Mouse (Mus musculus): ENCODE data around the gene Ak3. TPM values are rescaled to one million over a fixed set of nuclear protein-coding genes. Genes with fewer than 3 reads are reported as not detected.
"Not testable (repeated sequence)": the region's sequence is repeated elsewhere in the genome, so short reads cannot be mapped to it uniquely, and the experiment has no call there.

Gene Ak3
- polyA plus RNA-seq, 1 experiment, result 62.0 TPM

GRCm38 (mm10) chr19:29009046-29009445 is 38.7 kb downstream of the Ak3 start:
- TF ChIP-seq POLR2A (IDR thresholded peaks at IDR 0.05; ENCODE audit: low read depth, low read length), result no peak
- TF ChIP-seq CTCF (IDR thresholded peaks at IDR 0.05; ENCODE audit: borderline replicate concordance, insufficient read depth, low read length), result no peak
- Histone ChIP-seq H3K4me3 (ENCODE audit: insufficient read depth, low read length) (no peak overlapping the region), H3K27ac (ENCODE audit: insufficient read depth, low read length) (no peak overlapping the region), H3K4me1 (ENCODE audit: control insufficient read depth, insufficient read depth, low read length) (no peaks in the 10 kb centered on the region)

GRCm38 (mm10) chr19:29008069-29008706 is 39.6 kb downstream of the Ak3 start:
- no peak for TF ChIP-seq CTCF (IDR thresholded peaks at IDR 0.05; ENCODE audit: borderline replicate concordance, insufficient read depth, low read length)
- no peak overlapping the region for H3K4me3 ChIP-seq (ENCODE audit: insufficient read depth, low read length)
- H3K4me1 ChIP-seq (ENCODE audit: control insufficient read depth, insufficient read depth, low read length), result no peaks in the 10 kb centered on the region
- no peak overlapping the region for H3K27ac ChIP-seq (ENCODE audit: insufficient read depth, low read length)

- not testable (repeated sequence) for H3K27ac ChIP-seq (ENCODE audit: insufficient read depth, low read length); H3K4me3 ChIP-seq (ENCODE audit: insufficient read depth, low read length); H3K4me1 ChIP-seq (ENCODE audit: control insufficient read depth, insufficient read depth, low read length)
Measured at GRCm38 (mm10) chr19:29000321-29000720, 47.4 kb downstream of the Ak3 start.

DNA sequence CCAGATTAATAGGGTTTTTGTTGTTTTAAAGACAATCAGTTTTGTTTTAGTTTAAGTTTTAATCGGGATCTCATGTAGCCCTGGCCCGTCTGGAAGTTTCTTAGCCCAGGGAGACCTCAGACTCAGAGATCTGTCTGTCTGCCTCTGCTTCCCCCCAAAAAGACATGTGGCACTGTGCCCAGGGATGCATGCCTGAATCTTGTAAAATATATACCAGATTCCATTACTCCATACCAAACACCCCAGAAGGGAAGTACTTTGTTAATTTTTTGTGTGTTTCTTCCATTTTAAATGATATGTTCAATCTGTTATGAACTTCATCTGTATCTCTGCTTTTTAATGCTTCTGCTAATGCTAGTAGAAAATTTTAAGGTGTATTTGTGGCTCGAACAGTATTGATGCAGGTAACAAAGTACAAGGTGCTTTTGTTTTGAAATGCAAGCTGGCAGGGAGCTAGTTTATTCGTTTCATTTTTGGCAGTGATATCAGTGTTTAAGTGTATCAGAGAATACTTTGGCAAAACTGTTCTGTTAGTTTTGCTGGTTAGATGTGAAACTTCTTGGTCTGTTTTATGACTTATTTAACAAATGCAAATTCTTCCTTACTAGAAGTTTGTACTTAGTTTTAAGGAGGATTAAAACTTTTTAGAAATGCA is 49.7 kb downstream of the Ak3 start:
- Histone ChIP-seq H3K27ac (ENCODE audit: insufficient read depth, low read length) (no peak overlapping the region), H3K4me3 (ENCODE audit: insufficient read depth, low read length) (no peak overlapping the region), H3K4me1 (ENCODE audit: control insufficient read depth, insufficient read depth, low read length) (no peaks in the 10 kb centered on the region)
- no peak for TF ChIP-seq CTCF (IDR thresholded peaks at IDR 0.05; ENCODE audit: borderline replicate concordance, insufficient read depth, low read length)
- TF ChIP-seq POLR2A (IDR thresholded peaks at IDR 0.05; ENCODE audit: low read depth, low read length), result no peak

GRCm38 (mm10) chr19:28995366-28995765 is 52.4 kb downstream of the Ak3 start:
- Histone ChIP-seq H3K4me1 (ENCODE audit: control insufficient read depth, insufficient read depth, low read length) (no peaks in the 10 kb centered on the region), H3K4me3 (ENCODE audit: insufficient read depth, low read length) (no peak overlapping the region), H3K27ac (ENCODE audit: insufficient read depth, low read length) (no peak overlapping the region)
- TF ChIP-seq CTCF (IDR thresholded peaks at IDR 0.05; ENCODE audit: borderline replicate concordance, insufficient read depth, low read length) (no peak), POLR2A (IDR thresholded peaks at IDR 0.05; ENCODE audit: low read depth, low read length) (no peak)

- TF ChIP-seq CTCF (IDR thresholded peaks at IDR 0.05; ENCODE audit: borderline replicate concordance, insufficient read depth, low read length), result no peak
- TF ChIP-seq POLR2A (IDR thresholded peaks at IDR 0.05; ENCODE audit: low read depth, low read length), result no peak
- Histone ChIP-seq H3K4me3 (ENCODE audit: insufficient read depth, low read length) (no peak overlapping the region), H3K27ac (ENCODE audit: insufficient read depth, low read length) (no peak overlapping the region), H3K4me1 (ENCODE audit: control insufficient read depth, insufficient read depth, low read length) (no peaks in the 10 kb centered on the region)
Measured at GRCm38 (mm10) chr19:28994870-28995269, 52.9 kb downstream of the Ak3 start.

DNA sequence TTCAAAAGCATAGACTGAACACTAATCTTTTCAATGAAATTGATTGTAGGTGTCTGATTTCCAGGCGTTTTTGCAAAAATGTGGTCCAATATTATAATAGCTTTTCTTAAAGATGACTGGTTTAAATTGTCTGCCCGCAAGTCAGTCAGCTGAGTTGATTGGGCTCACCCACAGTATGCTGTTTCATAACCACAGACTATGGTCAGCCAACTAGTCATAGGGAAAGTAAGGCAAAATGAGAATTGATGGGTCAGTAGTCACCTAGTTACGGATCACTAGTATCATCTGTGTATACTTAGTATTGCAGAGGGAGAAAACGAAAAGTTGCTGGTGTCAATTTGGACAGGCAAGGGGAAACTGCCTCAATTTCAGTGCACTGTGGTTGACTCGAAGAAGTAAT is 56.4 kb downstream of the Ak3 start:
- no peaks in the 10 kb centered on the region for H3K4me1 ChIP-seq (ENCODE audit: control insufficient read depth, insufficient read depth, low read length)
- TF ChIP-seq CTCF (IDR thresholded peaks at IDR 0.05; ENCODE audit: borderline replicate concordance, insufficient read depth, low read length) (no peak), POLR2A (IDR thresholded peaks at IDR 0.05; ENCODE audit: low read depth, low read length) (no peak)
- no peak overlapping the region for H3K27ac ChIP-seq (ENCODE audit: insufficient read depth, low read length)
- peak overlapping the region; percentile 97 for H3K4me3 ChIP-seq (ENCODE audit: insufficient read depth, low read length)

- no peak for TF ChIP-seq POLR2A (IDR thresholded peaks at IDR 0.05; ENCODE audit: low read depth, low read length)
- no peak for TF ChIP-seq CTCF (IDR thresholded peaks at IDR 0.05; ENCODE audit: borderline replicate concordance, insufficient read depth, low read length)
- H3K4me1 ChIP-seq (ENCODE audit: control insufficient read depth, insufficient read depth, low read length), result no peaks in the 10 kb centered on the region
- H3K4me3 ChIP-seq (ENCODE audit: insufficient read depth, low read length), result peak overlapping the region; percentile 97
- peak overlapping the region; percentile 46 for H3K27ac ChIP-seq (ENCODE audit: insufficient read depth, low read length)
Measured at GRCm38 (mm10) chr19:28990590-28991221, 57.1 kb downstream of the Ak3 start.

DNA sequence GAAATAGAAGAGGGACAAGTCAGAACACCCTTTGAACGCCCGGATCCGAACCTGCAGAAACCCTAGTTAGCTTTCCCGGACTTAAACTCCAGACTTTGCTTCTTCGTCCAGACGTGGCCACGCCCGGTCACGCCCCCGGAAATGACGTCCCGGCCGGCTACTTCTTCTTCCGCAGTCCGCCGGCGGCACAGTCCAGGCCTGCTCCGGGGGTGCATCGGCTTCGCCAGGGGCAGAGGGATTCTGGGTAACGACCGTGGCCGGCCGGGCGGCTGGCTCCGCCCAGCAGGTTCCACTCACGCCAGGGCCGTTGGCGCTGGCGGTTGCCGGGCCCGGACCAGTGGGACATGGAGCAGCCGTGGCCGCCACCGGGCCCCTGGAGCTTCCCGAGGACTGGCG is 57.6 kb downstream of the Ak3 start, which contains the start of gene Cdc37l1:
Gene Cdc37l1 (plus strand): TSS at position 159 of the 396 bp plus-strand sequence.
- TF ChIP-seq CTCF (IDR thresholded peaks at IDR 0.05; ENCODE audit: borderline replicate concordance, insufficient read depth, low read length) (no peak), POLR2A (IDR thresholded peaks at IDR 0.05; ENCODE audit: low read depth, low read length) (peak; percentile 75)
- Histone ChIP-seq H3K27ac (ENCODE audit: insufficient read depth, low read length) (peak within 1 kb of the TSS; percentile 49), H3K4me3 (ENCODE audit: insufficient read depth, low read length) (peak within 1 kb of the TSS; percentile 97), H3K4me1 (ENCODE audit: control insufficient read depth, insufficient read depth, low read length) (no peaks in the 10 kb centered on the region)

GRCm38 (mm10) chr19:28989515-28989914 is 58.2 kb downstream of the Ak3 start:
- Histone ChIP-seq H3K4me1 (ENCODE audit: control insufficient read depth, insufficient read depth, low read length) (no peaks in the 10 kb centered on the region), H3K27ac (ENCODE audit: insufficient read depth, low read length) (peak overlapping the region; percentile 49; the same call in 1 of the 2 replicates), H3K4me3 (ENCODE audit: insufficient read depth, low read length) (peak overlapping the region; percentile 97)
- TF ChIP-seq POLR2A (IDR thresholded peaks at IDR 0.05; ENCODE audit: low read depth, low read length) (no peak), CTCF (IDR thresholded peaks at IDR 0.05; ENCODE audit: borderline replicate concordance, insufficient read depth, low read length) (no peak)

Measured in embryonic fibroblast, embryonic 13.5 days (primary cell).